Mouse (Mus musculus) intestine, postnatal 0 days (tissue): ENCODE measurements around the gene Smim20. TPM values are rescaled to one million over a fixed set of nuclear protein-coding genes. Genes with fewer than 3 reads are reported as not detected.

Experiments
- ATAC-seq: fragments of 200-750 bp; cut with Nextera tagmentation; 2 replicates; pipeline ENCODE4 v1.8.0; 2017; ENCODE audit warnings: mild to moderate bottlenecking, moderate TSS enrichment, moderate library complexity
- H3K27ac ChIP-seq: fragments of 300-500 bp; sonication (generic); 2 replicates; pipeline ENCODE4 v1.5.1; 2014; ENCODE audit warnings: mild to moderate bottlenecking, low read depth, low read length, moderate library complexity
- H3K27me3 ChIP-seq: fragments of 300-500 bp; sonication (generic); replicated peaks from 2 replicates; pipeline ENCODE4 v1.6.1; 2014; ENCODE audit warnings: low read length, mixed read lengths; ENCODE audit not compliant: control insufficient read depth, insufficient read depth
- H3K36me3 ChIP-seq: fragments of 300-500 bp; sonication (generic); 2 replicates; pipeline ENCODE4 v1.6.1; 2014; ENCODE audit warnings: mild to moderate bottlenecking, moderate library complexity; ENCODE audit not compliant: control insufficient read depth, insufficient read depth
- H3K4me1 ChIP-seq: fragments of 300-500 bp; sonication (generic); replicated peaks from 2 replicates; pipeline ENCODE4 v1.6.1; 2014; ENCODE audit warnings: antibody characterized with exemption, low read length, mixed read lengths; ENCODE audit not compliant: control insufficient read depth, insufficient read depth
- H3K4me2 ChIP-seq: fragments of 300-500 bp; sonication (generic); replicated peaks from 2 replicates; pipeline ENCODE4 v1.6.1; 2014; ENCODE audit warnings: low read depth, mild to moderate bottlenecking, moderate library complexity
- H3K4me3 ChIP-seq: fragments of 300-500 bp; sonication (generic); 2 replicates; pipeline ENCODE4 v1.5.1; 2014; ENCODE audit warnings: low read depth, low read length
- H3K9ac ChIP-seq: fragments of 300-500 bp; sonication (generic); 2 replicates; pipeline ENCODE4 v1.6.1; 2014; ENCODE audit warnings: mild to moderate bottlenecking, low read depth, low read length
- H3K9me3 ChIP-seq: fragments of 300-500 bp; sonication (generic); 2 replicates; pipeline ENCODE4 v1.6.1; 2016; ENCODE audit warnings: mixed run types; ENCODE audit not compliant: control insufficient read depth
- CTCF ChIP-seq: sonication (generic); IDR thresholded peaks from 2 replicates; pipeline ENCODE4 v1.5.1; 2016; ENCODE audit warnings: low read depth, mild to moderate bottlenecking, control low read depth, antibody characterized with exemption, moderate library complexity
- WGBS: fragments of 180-500 bp; shearing (Covaris S2); extraction: QIAGEN DNeasy Blood & Tissue Kit; methylation state at CpG from one replicate; pipeline ENCODE4 v1.1.7; 2014; 5-methylcytosine and 5-hydroxymethylcytosine counted together
- polyA plus RNA-seq: library from polyadenylated mRNA; unstranded; fragments of >200 nt; fragmentation: Nextera tagmentation; extraction: Ambion mirVana; gene quantifications from 2 replicates; pipeline ENCODE4 v1.2.1, GENCODE M21; 2015

The Smim20 gene
- polyA plus RNA-seq, 1 experiment from 2014 or later = 162 TPM

- Histone ChIP-seq H3K27ac (no peak overlapping the region), H3K4me3 (no peak overlapping the region), H3K27me3 (no peaks in the 10 kb centered on the region), H3K36me3 (peaks cover 19% of the 10 kb centered on the region), H3K9ac (no peak overlapping the region), H3K9me3 (no peaks in the 10 kb centered on the region), H3K4me1 (no peaks in the 10 kb centered on the region), H3K4me2 (no peak overlapping the region)
- 64% methylated on average over 5 of the region's 5 CpGs for WGBS
- ATAC-seq = no peak
- TF ChIP-seq CTCF = no peak
Measured at GRCm38 (mm10) chr5:53276470-53277022, 9.7 kb downstream of the Smim20 start.

- no peaks in the 10 kb centered on the region for H3K9me3 ChIP-seq
- WGBS = 82% methylated on average over 4 of the region's 4 CpGs
- ATAC-seq = no peak
- H3K9ac ChIP-seq = no peak overlapping the region
- no peak for TF ChIP-seq CTCF
- H3K27me3 ChIP-seq = no peaks in the 10 kb centered on the region
- H3K4me1 ChIP-seq = no peaks in the 10 kb centered on the region
- no peak overlapping the region for H3K4me2 ChIP-seq
- H3K4me3 ChIP-seq = no peak overlapping the region
- no peak overlapping the region for H3K27ac ChIP-seq
- peaks cover 19% of the 10 kb centered on the region for H3K36me3 ChIP-seq
Measured at GRCm38 (mm10) chr5:53277716-53278263, 10.9 kb downstream of the Smim20 start.

GRCm38 (mm10) chr5:53279216-53279813 lies 12.4 kb downstream of the Smim20 start:
- Histone ChIP-seq H3K9ac (no peak overlapping the region), H3K4me3 (no peak overlapping the region), H3K4me2 (no peak overlapping the region), H3K27me3 (no peaks in the 10 kb centered on the region), H3K9me3 (no peaks in the 10 kb centered on the region), H3K4me1 (no peaks in the 10 kb centered on the region), H3K27ac (no peak overlapping the region), H3K36me3 (peaks cover 19% of the 10 kb centered on the region)
- no peak for TF ChIP-seq CTCF
- 79% methylated on average over 12 of the region's 12 CpGs for WGBS
- no peak for ATAC-seq

- no peak for TF ChIP-seq CTCF
Measured at GRCm38 (mm10) chr5:53282487-53282886, 15.6 kb downstream of the Smim20 start.

GRCm38 (mm10) chr5:53286406-53286805 lies 19.5 kb downstream of the Smim20 start:
- H3K4me1 ChIP-seq = no peaks in the 10 kb centered on the region
- H3K9me3 ChIP-seq = no peaks in the 10 kb centered on the region
- WGBS = 80% methylated on average over 2 of the region's 2 CpGs
- no peak overlapping the region for H3K9ac ChIP-seq
- ATAC-seq = no peak
- H3K27ac ChIP-seq = no peak overlapping the region
- no peak overlapping the region for H3K4me3 ChIP-seq
- H3K36me3 ChIP-seq = no peaks in the 10 kb centered on the region
- H3K4me2 ChIP-seq = no peak overlapping the region
- no peak for TF ChIP-seq CTCF
- no peaks in the 10 kb centered on the region for H3K27me3 ChIP-seq

More at GRCm38 (mm10) chr5:53282487-53282886, 15.6 kb downstream of the Smim20 start:
- H3K9me3 ChIP-seq = no peaks in the 10 kb centered on the region
- peaks cover 15% of the 10 kb centered on the region for H3K36me3 ChIP-seq
- H3K9ac ChIP-seq = no peak overlapping the region
- no peaks in the 10 kb centered on the region for H3K4me1 ChIP-seq
- H3K4me2 ChIP-seq = no peak overlapping the region
- H3K27me3 ChIP-seq = no peaks in the 10 kb centered on the region
- H3K27ac ChIP-seq = no peak overlapping the region
- WGBS = 77% methylated on average over 4 of the region's 4 CpGs
- no peak overlapping the region for H3K4me3 ChIP-seq
- no peak for ATAC-seq

GRCm38 (mm10) chr5:53289438-53289837 lies 22.6 kb downstream of the Smim20 start:
- Histone ChIP-seq H3K4me2 (no peak overlapping the region), H3K9ac (no peak overlapping the region), H3K27ac (no peak overlapping the region), H3K27me3 (no peaks in the 10 kb centered on the region), H3K4me1 (no peaks in the 10 kb centered on the region), H3K36me3 (no peaks in the 10 kb centered on the region), H3K4me3 (no peak overlapping the region), H3K9me3 (no peaks in the 10 kb centered on the region)
- no peak for ATAC-seq
- TF ChIP-seq CTCF = no peak
- 39% methylated on average over 9 of the region's 9 CpGs for WGBS
